Mouse (Mus musculus) hindbrain, embryonic 14.5 days (tissue): ENCODE measurements around the gene Pcp4. TPM values are rescaled to one million over a fixed set of nuclear protein-coding genes. Genes with fewer than 3 reads are reported as not detected.

Source experiments
- polyA plus RNA-seq: library from polyadenylated mRNA; unstranded; fragments of >200 nt; fragmentation: Nextera tagmentation; extraction: Ambion mirVana; gene quantifications from 2 replicates; pipeline ENCODE4 v1.2.1, GENCODE M21; 2014

Gene Pcp4
- polyA plus RNA-seq, 1 experiment from 2014 or later: 347 TPM

Other genes with a start within 250 kb of the Pcp4 start
- 5.3 and 5.5 TPM in 2 replicates for gene B3galt5, start 231.8 kb upstream of the Pcp4 start, polyA plus RNA-seq
- gene Itgb2l, start 24.0 kb upstream of the Pcp4 start, polyA plus RNA-seq: 0.12 TPM in 1 of 2 replicates, not detected in the other